Mouse (Mus musculus) kidney, embryonic 14.5 days (tissue): ENCODE measurements at regions not wholly inside any gene's neighbourhood (a gene's known extent, or its start where the extent isn't known, plus 50 kb on each side); places are given as distances from the start of the nearest gene placed in this dataset.

ENCODE experiments used
- ATAC-seq: fragments of 200-750 bp; cut with Nextera tagmentation; 2 replicates; pipeline ENCODE4 v1.8.0; 2017; ENCODE audit warnings: moderate number of reproducible peaks, mild to moderate bottlenecking, moderate TSS enrichment, moderate library complexity; ENCODE audit not compliant: low FRiP score, low TSS enrichment
- H3K27ac ChIP-seq: fragments of 300-500 bp; sonication (generic); 2 replicates; pipeline ENCODE4 v1.5.1; 2014; ENCODE audit warnings: low read depth, mild to moderate bottlenecking, low read length, moderate library complexity, mixed read lengths
- H3K27me3 ChIP-seq: fragments of 300-500 bp; sonication (generic); 2 replicates; pipeline ENCODE4 v1.6.1; 2014; ENCODE audit warnings: mild to moderate bottlenecking, low read length; ENCODE audit not compliant: control insufficient read depth, insufficient read depth
- H3K36me3 ChIP-seq: fragments of 300-500 bp; sonication (generic); 2 replicates; pipeline ENCODE4 v1.6.1; 2014; ENCODE audit warnings: low read length, mixed read lengths; ENCODE audit not compliant: control insufficient read depth, insufficient read depth
- H3K4me1 ChIP-seq: fragments of 300-500 bp; sonication (generic); 2 replicates; pipeline ENCODE4 v1.6.1; 2014; ENCODE audit warnings: low read length, mixed read lengths; ENCODE audit not compliant: control insufficient read depth, insufficient read depth
- H3K4me2 ChIP-seq: fragments of 300-500 bp; sonication (generic); replicated peaks from 2 replicates; pipeline ENCODE4 v1.6.1; 2014; ENCODE audit warnings: low read depth, mild to moderate bottlenecking, low read length
- H3K4me3 ChIP-seq: fragments of 300-500 bp; sonication (generic); 2 replicates; pipeline ENCODE4 v1.5.1; 2014; ENCODE audit warnings: mild to moderate bottlenecking, low read length
- H3K9ac ChIP-seq: fragments of 300-500 bp; sonication (generic); 2 replicates; pipeline ENCODE4 v1.6.1; 2014; ENCODE audit warnings: low read depth, mild to moderate bottlenecking, low read length, moderate library complexity
- H3K9me3 ChIP-seq: fragments of 300-500 bp; sonication (generic); 2 replicates; pipeline ENCODE4 v1.6.1; 2016; ENCODE audit warnings: low read length; ENCODE audit not compliant: control insufficient read depth
- WGBS: fragments of 180-500 bp; shearing (Covaris S2); extraction: QIAGEN DNeasy Blood & Tissue Kit; methylation state at CpG from one replicate; pipeline ENCODE4 v1.1.7; 2014; 5-methylcytosine and 5-hydroxymethylcytosine counted together

GRCm38 (mm10) chr4:127843421-127843820 is 127.3 kb downstream of the CK137956 start:
- ATAC-seq, result no peak
- no peaks in the 10 kb centered on the region for H3K9me3 ChIP-seq
- no peak overlapping the region for H3K27ac ChIP-seq
- H3K4me2 ChIP-seq, result no peak overlapping the region
- no peaks in the 10 kb centered on the region for H3K36me3 ChIP-seq
- H3K27me3 ChIP-seq, result no peaks in the 10 kb centered on the region
- no peak overlapping the region for H3K4me3 ChIP-seq
- H3K4me1 ChIP-seq, result no peaks in the 10 kb centered on the region
- H3K9ac ChIP-seq, result no peak overlapping the region
- WGBS, result 81% methylated on average over 7 of the region's 7 CpGs

GRCm38 (mm10) chr4:127833668-127834067 is 137.1 kb downstream of the CK137956 start:
- Histone ChIP-seq H3K4me1 (no peaks in the 10 kb centered on the region), H3K27ac (no peak overlapping the region), H3K4me2 (no peak overlapping the region), H3K9ac (no peak overlapping the region), H3K9me3 (no peaks in the 10 kb centered on the region), H3K36me3 (no peaks in the 10 kb centered on the region), H3K27me3 (no peaks in the 10 kb centered on the region), H3K4me3 (no peak overlapping the region)
- WGBS, result 89% methylated on average over 6 of the region's 6 CpGs
- ATAC-seq, result no peak

GRCm38 (mm10) chr4:127826988-127827387 is 143.8 kb downstream of the CK137956 start:
- no peak for ATAC-seq
- no peaks in the 10 kb centered on the region for H3K4me1 ChIP-seq
- no peaks in the 10 kb centered on the region for H3K27me3 ChIP-seq
- H3K4me3 ChIP-seq, result no peak overlapping the region
- WGBS, result 93% methylated on average over 8 of the region's 8 CpGs
- H3K9me3 ChIP-seq, result no peaks in the 10 kb centered on the region
- no peak overlapping the region for H3K27ac ChIP-seq
- H3K9ac ChIP-seq, result no peak overlapping the region
- H3K4me2 ChIP-seq, result no peak overlapping the region
- no peaks in the 10 kb centered on the region for H3K36me3 ChIP-seq

GRCm38 (mm10) chr4:127819501-127819900 is 151.2 kb downstream of the CK137956 start:
- no peak overlapping the region for H3K4me3 ChIP-seq
- peaks cover 1% of the 10 kb centered on the region; the same call in 1 of the 2 replicates for H3K9me3 ChIP-seq
- H3K27ac ChIP-seq, result no peak overlapping the region
- WGBS, result 81% methylated on average over 8 of the region's 8 CpGs
- no peak overlapping the region for H3K9ac ChIP-seq
- no peaks in the 10 kb centered on the region for H3K27me3 ChIP-seq
- no peaks in the 10 kb centered on the region for H3K36me3 ChIP-seq
- no peak for ATAC-seq
- H3K4me2 ChIP-seq, result no peak overlapping the region
- no peaks in the 10 kb centered on the region for H3K4me1 ChIP-seq

- H3K4me2 ChIP-seq, result no peak overlapping the region
- ATAC-seq, result no peak
These were observed 151.7 kb downstream of the CK137956 start for GRCm38 (mm10) chr4:127819009-127819408.

GRCm38 (mm10) chr4:127814631-127815030 is 156.1 kb downstream of the CK137956 start:
- Histone ChIP-seq H3K4me1 (no peaks in the 10 kb centered on the region), H3K4me3 (no peak overlapping the region), H3K9me3 (peaks cover 3% of the 10 kb centered on the region; the same call in 1 of the 2 replicates), H3K36me3 (no peaks in the 10 kb centered on the region), H3K27me3 (no peaks in the 10 kb centered on the region), H3K27ac (no peak overlapping the region), H3K9ac (no peak overlapping the region), H3K4me2 (no peak overlapping the region)
- WGBS, result 92% methylated on average over 6 of the region's 6 CpGs
- no peak for ATAC-seq

More at GRCm38 (mm10) chr4:127819009-127819408, 151.7 kb downstream of the CK137956 start:
- no peak overlapping the region for H3K27ac ChIP-seq
- no peak overlapping the region for H3K4me3 ChIP-seq
- WGBS, result 85% methylated on average over 5 of the region's 5 CpGs
- no peak overlapping the region for H3K9ac ChIP-seq
- H3K9me3 ChIP-seq, result peaks cover 3% of the 10 kb centered on the region; the same call in 1 of the 2 replicates
- H3K36me3 ChIP-seq, result no peaks in the 10 kb centered on the region
- no peaks in the 10 kb centered on the region for H3K4me1 ChIP-seq
- H3K27me3 ChIP-seq, result no peaks in the 10 kb centered on the region

GRCm38 (mm10) chr4:127812047-127812545 is 158.7 kb downstream of the CK137956 start:
- no peaks in the 10 kb centered on the region for H3K36me3 ChIP-seq
- no peak overlapping the region for H3K27ac ChIP-seq
- WGBS, result 87% methylated on average over 3 of the region's 3 CpGs
- H3K9ac ChIP-seq, result no peak overlapping the region
- no peak for ATAC-seq
- no peak overlapping the region for H3K4me3 ChIP-seq
- H3K4me1 ChIP-seq, result no peaks in the 10 kb centered on the region
- H3K4me2 ChIP-seq, result no peak overlapping the region
- no peaks in the 10 kb centered on the region for H3K27me3 ChIP-seq
- peaks cover 3% of the 10 kb centered on the region; the same call in 1 of the 2 replicates for H3K9me3 ChIP-seq

GRCm38 (mm10) chr4:127810899-127811510 is 159.7 kb downstream of the CK137956 start:
- WGBS, result 90% methylated on average over 7 of the region's 7 CpGs
- peaks cover 3% of the 10 kb centered on the region; the same call in 1 of the 2 replicates for H3K9me3 ChIP-seq
- ATAC-seq, result no peak
- no peaks in the 10 kb centered on the region for H3K36me3 ChIP-seq
- H3K4me2 ChIP-seq, result no peak overlapping the region
- no peak overlapping the region for H3K4me3 ChIP-seq
- H3K9ac ChIP-seq, result no peak overlapping the region
- H3K4me1 ChIP-seq, result no peaks in the 10 kb centered on the region
- H3K27ac ChIP-seq, result no peak overlapping the region
- no peaks in the 10 kb centered on the region for H3K27me3 ChIP-seq

- Histone ChIP-seq H3K27me3 (no peaks in the 10 kb centered on the region), H3K4me1 (no peaks in the 10 kb centered on the region), H3K9me3 (no peaks in the 10 kb centered on the region), H3K4me3 (no peak overlapping the region), H3K4me2 (no peak overlapping the region), H3K36me3 (no peaks in the 10 kb centered on the region), H3K9ac (no peak overlapping the region), H3K27ac (no peak overlapping the region)
- ATAC-seq, result no peak
- 69% methylated on average over 6 of the region's 6 CpGs for WGBS
These were observed 161.7 kb downstream of the CK137956 start for GRCm38 (mm10) chr4:127809006-127809405.
